Mouse (Mus musculus): ENCODE measurements around the gene Syt3. TPM values are rescaled to one million over a fixed set of nuclear protein-coding genes. Genes with fewer than 3 reads are reported as not detected.

Syt3 gene
- total RNA-seq (2021) = 10 to 100 TPM; 77.1 to 81.9 TPM
- long read RNA-seq, experiment 1, transcript Syt3-203 (10 exons, 2,096 nt) = minor isoform, 8 of 129 reads
- long read RNA-seq, experiment 1, transcript Syt3-202 (11 exons, 2,494 nt) = major isoform, 36 of 129 reads
- long read RNA-seq, experiment 1, transcript Syt3-201 (11 exons, 2,627 nt) = minor isoform, 16 of 129 reads
- long read RNA-seq, experiment 1, partial matches to known transcripts = 54 of 129 reads
- long read RNA-seq, experiment 1, other reads (novel, unspliced or antisense) = 15 of 129 reads
- long read RNA-seq, experiment 2, transcript Syt3-201 (11 exons, 2,627 nt) = minor isoform, 10 of 120 reads
- long read RNA-seq, experiment 2, transcript Syt3-202 (11 exons, 2,494 nt) = major isoform, 36 of 120 reads
- long read RNA-seq, experiment 2, partial matches to known transcripts = 56 of 120 reads
- long read RNA-seq, experiment 2, other reads (novel, unspliced or antisense) = 15 of 120 reads

DNA sequence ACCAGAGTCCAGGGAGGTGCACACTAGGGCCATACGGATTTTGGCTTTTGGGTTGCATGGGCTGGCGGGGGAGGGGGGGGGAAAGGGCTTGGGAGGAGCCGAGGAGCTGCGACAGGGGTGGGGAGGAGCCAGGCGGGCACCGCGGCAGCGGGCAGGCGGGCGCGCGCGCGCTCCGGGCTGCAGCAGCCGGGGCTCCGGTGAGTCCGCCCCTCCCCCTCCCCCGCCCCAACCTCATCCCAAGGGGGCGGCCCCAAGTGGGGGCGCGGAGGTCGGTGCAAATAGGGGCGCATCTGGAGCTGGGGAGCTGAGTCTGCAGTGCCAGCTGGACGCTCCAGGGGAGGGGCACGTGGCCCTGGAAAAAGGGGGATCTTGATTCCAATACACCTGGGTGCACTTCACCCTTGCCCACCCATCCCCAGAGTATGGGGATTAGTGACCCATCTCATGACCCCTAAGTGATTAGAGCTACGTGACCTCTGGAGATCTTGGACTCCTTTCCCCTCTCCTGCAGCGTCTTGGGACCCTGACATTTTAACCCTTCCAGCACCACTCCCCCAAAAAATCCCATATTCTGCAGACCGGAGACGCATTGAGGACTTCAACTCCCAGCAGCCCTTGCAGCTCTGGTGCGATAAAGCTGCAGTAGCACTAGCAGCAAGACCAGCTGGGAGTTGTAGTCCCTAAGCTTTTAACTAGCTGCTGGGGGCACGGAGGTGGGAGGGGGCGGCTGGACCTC lies at the start of gene Syt3:
Gene Syt3, plus strand, starts transcription at position 123 of the 736 bp plus-strand sequence.
- intact Hi-C loops (cut with DNase I) = no loop called here
- peak; percentile 81 to 85 for DNase-seq (ENCODE audit: low spot score in 2 of 2)

DNA sequence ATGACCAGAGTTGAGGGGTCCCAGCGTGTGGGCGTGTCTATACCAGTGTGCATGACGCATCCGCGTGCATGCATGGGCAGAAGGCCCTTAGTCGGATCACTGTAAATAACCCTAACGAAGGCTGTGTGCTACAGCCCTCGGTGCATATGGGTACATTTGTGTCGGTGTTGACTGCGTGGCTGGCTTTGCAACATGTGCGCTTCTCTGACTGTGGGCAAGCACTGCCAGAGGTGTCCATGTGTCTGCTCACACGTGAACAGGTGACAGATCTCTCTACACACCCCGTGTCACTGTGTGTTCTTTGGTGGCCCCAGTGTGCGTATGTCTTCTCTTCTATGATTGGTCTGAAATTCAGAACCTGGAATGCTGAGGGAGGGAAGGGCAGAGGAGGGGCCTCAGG lies 49.8 kb upstream of the Syt3 start:
- intact Hi-C loops (cut with DNase I) = no loop called here
- DNase-seq (ENCODE audit: low spot score in 2 of 2) = peak in 1 of 2 experiments; percentile 68

DNA sequence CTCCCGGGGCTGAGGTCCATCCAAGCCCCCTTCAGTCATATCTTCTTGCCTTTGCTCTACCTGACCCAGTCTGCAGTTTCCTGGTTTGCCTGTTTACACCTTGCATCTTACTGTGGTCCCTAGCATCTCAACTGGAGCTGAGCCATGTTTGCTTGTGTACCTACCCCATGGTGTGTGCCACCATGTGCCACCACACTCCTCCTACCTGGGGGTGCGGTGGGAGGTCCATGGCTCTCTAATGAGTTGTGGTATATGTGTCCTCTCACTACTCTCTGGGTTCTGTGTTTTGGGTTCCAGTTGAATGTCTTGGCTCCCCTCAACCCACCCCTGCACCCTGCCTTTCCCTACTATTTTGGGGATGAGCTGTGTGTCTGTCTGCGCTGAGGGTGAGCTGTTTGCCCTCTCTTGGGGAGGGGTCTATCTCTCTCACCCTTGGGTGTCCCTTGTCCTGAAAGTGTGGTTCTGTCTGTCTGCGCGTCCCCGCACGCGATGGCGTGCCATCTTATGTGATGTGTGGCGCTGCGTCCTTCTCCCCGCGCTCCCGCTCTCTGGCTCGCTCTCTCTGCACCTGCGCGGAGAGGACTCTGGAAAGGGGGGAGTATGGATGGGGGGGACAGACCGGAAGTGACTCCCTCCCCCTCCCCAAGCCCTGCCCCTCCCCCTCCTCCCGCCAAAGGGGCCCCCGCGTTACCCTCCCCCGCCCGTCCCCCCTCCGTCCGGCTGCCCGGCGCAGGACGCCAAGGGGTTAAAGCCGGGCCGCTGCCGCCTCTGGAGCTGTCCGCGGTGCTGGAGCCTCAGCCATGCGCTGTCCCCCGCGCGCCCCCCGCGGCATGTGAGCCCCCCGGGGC lies 48.6 kb upstream of the Syt3 start:
- intact Hi-C loops (cut with DNase I) = no loop called here
- no peak for DNase-seq (ENCODE audit: low spot score in 2 of 2)

DNA sequence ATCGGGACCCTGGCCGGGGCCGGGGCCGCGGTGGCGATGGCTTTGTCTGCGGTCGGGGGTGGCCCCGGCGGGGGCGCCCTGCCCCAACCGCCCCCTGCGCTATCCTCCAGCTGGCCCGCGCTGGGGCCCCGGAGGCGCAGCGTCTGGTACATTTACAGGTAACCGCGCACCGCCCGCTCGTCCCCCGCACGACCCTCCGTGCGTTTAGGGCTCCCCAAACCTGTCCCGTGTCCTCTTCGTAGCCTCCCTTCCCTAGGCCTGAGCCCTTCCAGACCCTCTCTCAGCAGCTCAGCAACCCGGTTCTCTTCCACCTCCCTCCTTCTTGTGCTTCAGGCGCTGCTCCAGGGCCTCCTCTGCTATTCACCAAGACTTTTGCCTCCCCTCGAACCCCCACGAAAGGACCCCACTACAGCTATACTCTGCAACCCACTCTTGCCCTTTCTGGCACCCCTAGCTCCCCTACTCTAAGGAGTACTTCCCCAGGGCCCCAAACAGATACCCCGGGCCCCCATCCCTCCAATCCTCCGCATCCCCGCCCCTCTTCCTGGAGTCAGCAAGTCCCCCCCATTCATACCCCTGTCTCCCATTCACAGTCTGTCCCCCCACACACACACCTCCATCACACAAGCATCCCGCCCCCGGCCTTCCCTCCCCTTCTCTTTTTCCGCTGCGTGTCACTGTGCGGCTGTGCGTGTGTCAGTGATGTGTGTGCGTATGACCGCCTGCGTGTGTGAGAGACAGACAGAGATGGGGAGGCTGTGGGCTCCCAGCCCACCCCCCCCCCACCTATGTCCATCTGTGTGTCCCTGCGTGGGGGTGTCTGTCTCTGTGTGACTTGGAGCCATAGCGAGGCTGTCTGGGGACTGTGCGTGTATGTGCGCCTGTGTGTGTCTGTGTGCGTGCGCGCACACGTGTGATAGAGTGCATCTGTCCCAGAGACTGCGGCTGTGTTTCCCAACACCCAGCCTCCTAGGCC lies 47.6 kb upstream of the Syt3 start:
- intact Hi-C loops (cut with DNase I) = no loop called here
- peak in 1 of 2 experiments; percentile 92 for DNase-seq (ENCODE audit: low spot score in 2 of 2)

DNA sequence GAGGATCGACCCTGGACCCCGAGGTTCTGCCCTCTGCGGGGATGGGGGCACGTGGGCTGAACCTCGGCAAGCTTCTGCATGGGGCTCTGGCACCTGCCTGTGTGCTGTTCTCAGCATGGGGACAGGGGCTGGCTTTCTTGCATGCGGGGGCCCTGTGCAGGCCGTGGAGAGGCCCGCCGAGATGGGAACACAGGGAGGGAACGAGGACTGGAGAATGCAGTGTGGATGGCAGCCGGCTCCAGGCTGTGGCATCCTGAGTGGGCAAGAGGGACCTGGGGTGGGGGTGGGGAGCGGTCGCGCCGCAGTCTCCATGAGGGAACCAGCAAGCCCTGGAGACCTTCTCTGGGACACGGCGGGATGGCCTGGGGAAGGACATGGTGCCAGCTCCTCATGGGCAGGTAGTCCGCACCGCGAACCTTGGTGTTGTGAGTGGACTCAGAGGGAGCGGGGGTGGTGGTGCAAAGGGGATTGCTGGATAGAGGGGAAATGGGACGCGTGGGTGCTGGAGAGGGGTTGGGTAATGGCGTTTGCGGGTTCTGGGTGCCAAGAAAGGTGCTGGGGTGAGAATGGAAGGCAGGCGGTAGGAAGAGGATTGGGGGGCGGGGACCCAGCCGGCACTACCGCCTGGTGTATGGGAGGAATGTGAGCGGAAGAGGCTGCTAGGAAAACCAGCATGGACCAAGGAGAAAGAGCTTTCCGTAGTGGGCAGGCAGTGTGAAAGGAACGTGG lies 46.6 kb upstream of the Syt3 start:
- intact Hi-C loops (cut with DNase I) = no loop called here
- DNase-seq (ENCODE audit: low spot score in 2 of 2) = no peak

DNA sequence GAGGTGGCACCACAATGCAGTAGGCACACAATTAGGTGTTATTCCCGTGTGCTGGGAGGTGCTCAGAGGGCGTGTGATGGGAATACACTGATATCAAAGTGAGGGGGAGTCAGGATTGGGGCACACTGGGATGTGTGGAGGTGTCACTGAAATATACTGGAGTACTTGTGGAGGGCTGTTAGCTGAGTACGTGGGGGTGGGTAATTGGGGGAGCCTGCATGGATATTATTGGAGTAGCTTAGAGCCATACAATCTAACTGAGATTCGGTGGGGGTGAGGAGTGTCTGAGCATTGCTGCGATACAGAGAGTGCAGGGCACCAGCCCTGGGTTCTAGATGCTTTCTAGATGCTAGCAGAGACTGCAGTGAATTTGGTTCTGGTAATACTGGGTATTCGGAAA lies 43.7 kb upstream of the Syt3 start:
- no peak for DNase-seq (ENCODE audit: low spot score in 2 of 2)
- intact Hi-C loops (cut with DNase I) = no loop called here

DNA sequence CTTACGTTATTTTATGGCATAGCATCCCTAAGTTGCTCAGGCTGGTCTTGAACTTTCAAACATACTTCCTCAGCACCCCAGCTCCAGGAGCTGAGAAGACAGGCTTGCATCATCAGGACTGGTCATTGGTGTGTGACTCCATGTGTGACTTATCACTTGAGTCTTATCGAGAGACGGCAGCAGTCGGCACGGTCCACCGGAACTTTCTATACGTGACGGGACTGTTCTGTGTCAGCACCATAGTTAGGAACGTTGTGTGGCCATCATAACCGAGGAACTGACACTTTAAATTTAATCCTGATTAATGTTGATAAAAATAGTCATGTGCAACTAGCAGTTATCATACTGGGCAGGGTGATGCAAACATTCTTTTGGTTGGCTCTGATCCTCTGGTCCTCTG lies 42.8 kb upstream of the Syt3 start:
- intact Hi-C loops (cut with DNase I) = no loop called here

DNA sequence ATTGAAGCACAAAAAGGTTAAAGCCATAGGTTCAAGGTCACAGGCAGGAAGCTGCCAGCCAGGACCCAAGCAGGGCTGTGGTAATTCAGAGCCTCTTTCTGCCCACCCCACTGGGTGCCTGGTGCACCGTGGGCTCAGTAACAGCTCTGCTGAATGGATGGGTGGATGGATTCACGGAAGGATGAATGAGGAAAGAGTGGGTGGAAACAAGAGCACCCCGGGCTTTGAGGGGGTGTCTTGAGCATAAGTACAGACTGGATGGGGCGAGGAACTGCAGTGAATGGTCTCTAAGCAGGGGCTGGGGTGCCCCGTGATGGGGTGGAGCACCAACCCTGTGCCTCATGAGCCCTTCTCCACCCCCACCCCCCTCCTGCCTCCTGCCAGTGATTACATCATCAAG lies 42.2 kb upstream of the Syt3 start:
- intact Hi-C loops (cut with DNase I) = no loop called here
- DNase-seq (ENCODE audit: low spot score in 2 of 2) = peak in 1 of 2 experiments; percentile 50

More for the DNA sequence above, 42.8 kb upstream of the Syt3 start:
- no peak for DNase-seq (ENCODE audit: low spot score in 2 of 2)

DNA sequence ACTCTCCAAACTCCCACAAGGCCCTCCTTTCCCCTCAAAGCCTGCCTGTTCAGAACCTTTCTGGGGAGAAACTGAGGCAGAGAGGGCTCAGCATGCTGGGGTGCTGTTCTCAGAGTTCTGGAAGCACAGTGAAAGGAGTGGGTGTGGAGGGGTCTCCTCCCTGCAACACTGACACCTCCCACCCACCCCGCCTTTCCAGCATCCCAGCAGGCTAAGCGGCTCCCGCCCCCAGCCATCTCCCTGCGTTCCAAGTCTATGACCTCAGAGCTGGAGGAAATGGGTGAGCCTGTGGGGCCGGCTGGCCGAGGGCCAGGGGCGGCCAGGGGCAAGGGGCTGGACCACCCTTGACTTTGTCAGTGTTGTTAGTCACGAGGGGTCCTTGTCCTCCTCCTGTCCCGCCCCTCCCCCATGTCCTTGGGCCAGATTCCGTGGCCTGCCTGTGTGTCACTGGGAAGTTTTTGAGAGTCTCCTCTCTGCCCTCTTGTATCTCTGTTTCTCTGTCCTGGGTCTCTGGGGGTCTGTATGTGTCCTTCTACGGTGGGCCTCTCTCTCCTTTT lies 40.4 kb upstream of the Syt3 start:
- no peak for DNase-seq (ENCODE audit: low spot score in 2 of 2)
- intact Hi-C loops (cut with DNase I) = no loop called here

DNA sequence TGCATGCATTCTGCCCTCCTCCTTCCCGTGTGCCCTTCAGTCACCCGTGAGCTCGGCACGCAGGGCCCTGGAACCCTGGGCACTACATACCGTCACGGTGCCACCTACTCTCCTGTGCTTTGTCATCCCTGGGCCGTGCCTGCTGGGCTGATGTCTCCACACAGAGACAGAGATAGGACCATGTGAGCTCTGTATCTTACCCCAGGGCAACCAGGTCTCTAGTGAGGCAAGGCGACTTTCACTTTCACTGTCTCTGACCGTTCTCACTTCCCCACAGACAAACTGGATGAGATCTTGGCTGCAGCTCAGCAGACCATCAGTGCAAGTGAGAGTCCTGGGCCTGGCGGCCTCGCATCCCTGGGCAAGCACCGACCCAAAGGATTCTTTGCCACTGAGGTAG lies 39.3 kb upstream of the Syt3 start:
- intact Hi-C loops (cut with DNase I) = no loop called here
- no peak for DNase-seq (ENCODE audit: low spot score in 2 of 2)

DNA sequence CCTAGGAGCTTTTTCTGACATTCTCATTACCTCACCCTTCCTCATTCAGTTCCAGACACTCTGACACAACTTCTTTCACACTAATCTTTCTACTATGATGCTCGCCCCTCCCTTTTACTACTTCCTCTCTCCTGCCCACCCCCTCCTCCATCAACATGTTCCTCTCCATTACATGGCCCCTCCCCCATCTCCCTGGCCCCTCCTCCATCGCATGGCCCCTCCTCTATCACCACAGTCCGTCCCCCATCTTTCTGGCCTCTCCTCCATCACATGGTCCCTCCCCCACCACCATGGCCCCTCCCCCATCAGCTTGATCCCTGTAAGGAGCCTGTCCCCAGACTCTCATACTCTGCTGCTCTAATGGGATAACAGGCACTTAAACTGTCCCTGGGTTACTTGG lies 34.9 kb upstream of the Syt3 start:
- intact Hi-C loops (cut with DNase I) = no loop called here
- no peak for DNase-seq (ENCODE audit: low spot score in 2 of 2)

DNA sequence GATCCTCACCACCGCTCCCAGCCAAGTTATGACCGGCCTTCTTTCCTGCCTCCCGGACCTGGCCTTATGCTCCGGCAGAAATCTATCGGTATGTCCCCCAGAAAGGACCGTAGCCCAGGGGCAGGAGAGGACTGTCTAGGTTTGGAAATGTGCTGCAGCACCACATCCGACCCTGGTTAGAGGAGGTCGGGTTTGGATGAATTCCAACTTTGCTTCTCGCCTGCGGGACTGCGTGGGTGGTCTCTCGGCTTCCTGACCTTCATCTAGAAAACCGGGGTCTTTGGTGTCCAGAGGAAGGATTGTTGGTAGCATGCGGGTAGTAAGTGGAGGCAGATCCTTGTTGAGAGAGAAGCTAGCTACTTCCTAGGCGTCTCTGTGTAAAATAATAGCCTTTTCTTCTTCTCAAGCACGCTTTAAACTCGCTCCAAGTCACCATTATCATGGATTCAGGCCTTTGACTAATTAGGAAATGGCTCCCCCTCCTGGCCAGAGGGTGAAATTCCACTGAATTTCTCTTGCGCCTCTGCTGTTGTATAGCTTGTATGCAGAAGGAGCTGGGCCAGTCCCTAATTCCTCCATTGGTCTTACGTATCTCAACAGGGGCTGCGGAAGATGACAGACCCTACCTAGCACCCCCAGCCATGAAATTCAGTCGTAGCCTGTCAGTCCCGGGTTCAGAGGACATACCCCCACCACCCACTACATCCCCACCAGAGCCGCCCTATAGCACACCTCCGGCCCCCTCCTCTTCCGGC lies 32.8 kb upstream of the Syt3 start:
- intact Hi-C loops (cut with DNase I) = loop anchor here (1.0 kb wide), 1 partner anchor 89 kb away; no protein-coding TSS in a partner anchor
- DNase-seq (ENCODE audit: low spot score in 2 of 2) = peak; percentile 90 to 95

DNA sequence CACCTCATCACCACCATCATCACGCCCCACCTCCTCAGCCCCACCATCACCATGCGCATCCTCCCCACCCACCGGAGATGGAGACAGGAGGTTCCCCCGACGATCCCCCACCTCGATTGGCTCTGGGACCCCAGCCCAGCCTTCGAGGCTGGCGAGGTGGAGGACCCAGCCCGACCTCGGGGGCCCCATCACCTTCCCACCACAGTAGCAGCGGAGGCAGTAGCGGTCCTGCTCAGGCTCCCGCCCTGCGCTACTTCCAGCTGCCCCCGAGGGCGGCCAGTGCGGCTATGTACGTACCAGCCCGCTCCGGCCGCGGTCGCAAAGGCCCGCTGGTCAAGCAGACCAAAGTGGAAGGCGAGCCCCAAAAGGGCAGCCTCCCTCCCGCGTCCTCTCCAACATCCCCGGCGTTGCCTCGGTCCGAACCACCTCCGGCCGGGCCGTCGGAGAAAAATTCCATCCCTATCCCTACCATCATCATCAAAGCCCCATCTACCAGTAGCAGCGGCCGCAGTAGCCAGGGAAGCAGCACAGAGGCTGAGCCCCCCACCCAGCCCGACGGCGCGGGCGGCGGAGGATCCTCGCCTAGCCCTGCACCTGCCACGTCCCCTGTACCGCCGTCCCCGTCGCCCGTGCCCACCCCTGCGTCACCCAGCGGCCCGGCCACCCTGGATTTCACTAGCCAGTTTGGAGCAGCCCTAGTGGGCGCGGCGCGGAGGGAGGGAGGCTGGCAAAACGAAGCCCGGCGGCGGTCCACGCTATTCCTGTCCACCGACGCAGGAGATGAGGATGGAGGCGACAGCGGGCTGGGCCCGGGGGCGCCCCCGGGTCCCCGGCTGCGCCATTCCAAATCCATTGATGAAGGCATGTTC lies 31.8 kb upstream of the Syt3 start:
- peak in 1 of 2 experiments; percentile 18 for DNase-seq (ENCODE audit: low spot score in 2 of 2)
- intact Hi-C loops (cut with DNase I) = loop anchor here (1.0 kb wide), 1 partner anchor 90 kb away; no protein-coding TSS in a partner anchor

DNA sequence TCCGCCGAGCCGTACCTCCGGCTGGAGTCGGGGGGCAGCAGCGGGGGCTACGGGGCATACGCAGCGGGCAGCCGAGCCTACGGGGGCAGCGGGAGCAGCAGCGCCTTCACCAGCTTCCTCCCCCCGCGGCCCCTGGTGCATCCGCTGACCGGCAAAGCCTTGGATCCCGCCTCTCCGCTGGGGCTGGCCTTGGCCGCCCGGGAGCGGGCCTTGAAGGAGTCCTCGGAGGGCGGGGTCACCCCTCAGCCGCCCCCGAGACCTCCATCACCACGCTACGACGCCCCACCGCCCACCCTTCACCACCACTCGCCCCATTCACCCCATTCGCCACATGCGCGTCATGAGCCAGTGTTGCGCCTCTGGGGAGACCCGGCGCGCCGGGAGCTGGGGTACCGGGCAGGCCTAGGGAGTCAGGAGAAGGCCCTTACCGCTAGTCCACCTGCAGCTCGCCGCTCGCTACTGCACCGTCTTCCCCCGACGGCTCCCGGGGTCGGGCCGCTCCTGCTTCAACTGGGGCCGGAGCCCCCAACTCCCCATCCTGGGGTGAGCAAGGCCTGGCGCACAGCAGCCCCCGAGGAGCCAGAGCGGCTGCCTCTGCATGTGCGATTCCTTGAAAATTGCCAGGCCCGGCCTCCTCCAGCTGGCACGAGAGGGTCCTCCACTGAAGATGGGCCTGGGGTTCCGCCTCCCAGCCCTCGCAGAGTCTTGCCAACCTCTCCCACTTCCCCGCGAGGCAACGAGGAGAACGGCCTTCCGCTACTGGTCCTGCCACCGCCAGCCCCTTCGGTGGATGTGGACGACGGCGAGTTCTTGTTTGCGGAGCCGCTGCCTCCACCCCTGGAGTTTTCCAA lies 30.9 kb upstream of the Syt3 start:
- intact Hi-C loops (cut with DNase I) = no loop called here
- DNase-seq (ENCODE audit: low spot score in 2 of 2) = peak in 1 of 2 experiments; percentile 22
